Mouse (Mus musculus) heart, embryonic 12.5 days (tissue): ENCODE data around the gene Ccdc155. TPM values are rescaled to one million over a fixed set of nuclear protein-coding genes. Genes with fewer than 3 reads are reported as not detected.
A peak's percentile ranks its signal among the peaks of the same experiment; 100 is the strongest.

Source experiments
- ATAC-seq: fragments of 200-750 bp; cut with Nextera tagmentation; 2 replicates; pipeline ENCODE4 v1.8.0; 2017; ENCODE audit warnings: moderate TSS enrichment, moderate library complexity; ENCODE audit not compliant: insufficient number of reproducible peaks, low FRiP score
- H3K27ac ChIP-seq: fragments of 300-500 bp; sonication (generic); 2 replicates; pipeline ENCODE4 v1.5.1; 2016; ENCODE audit warnings: mild to moderate bottlenecking, moderate library complexity; ENCODE audit not compliant: poor library complexity, severe bottlenecking
- H3K27me3 ChIP-seq: fragments of 300-500 bp; sonication (generic); replicated peaks from 2 replicates; pipeline ENCODE4 v1.6.1; 2016; ENCODE audit warnings: mild to moderate bottlenecking, moderate library complexity
- H3K36me3 ChIP-seq: fragments of 300-500 bp; sonication (generic); 2 replicates; pipeline ENCODE4 v1.6.1; 2016; ENCODE audit warnings: mild to moderate bottlenecking, moderate library complexity
- H3K4me1 ChIP-seq: fragments of 300-500 bp; sonication (generic); replicated peaks from 2 replicates; pipeline ENCODE4 v1.6.1; 2016; ENCODE audit warnings: mild to moderate bottlenecking
- H3K4me2 ChIP-seq: fragments of 300-500 bp; sonication (generic); 2 replicates; pipeline ENCODE4 v1.6.1; 2016; ENCODE audit warnings: mild to moderate bottlenecking, moderate library complexity
- H3K4me3 ChIP-seq: fragments of 300-500 bp; sonication (generic); 2 replicates; pipeline ENCODE4 v1.5.1; 2016; ENCODE audit warnings: mild to moderate bottlenecking
- H3K9ac ChIP-seq: fragments of 300-500 bp; sonication (generic); 2 replicates; pipeline ENCODE4 v1.6.1; 2016; ENCODE audit warnings: mild to moderate bottlenecking, moderate library complexity
- H3K9me3 ChIP-seq: fragments of 300-500 bp; sonication (generic); replicated peaks from 2 replicates; pipeline ENCODE4 v1.6.1; 2016; ENCODE audit warnings: mild to moderate bottlenecking, moderate library complexity
- WGBS: fragments of 180-500 bp; shearing (Covaris S2); methylation state at CpG from one replicate; pipeline ENCODE4 v1.1.7; 2016; 5-methylcytosine and 5-hydroxymethylcytosine counted together
- polyA plus RNA-seq: library from polyadenylated mRNA; unstranded; fragments of >200 nt; fragmentation: Nextera tagmentation; extraction: Ambion mirVana; gene quantifications from 2 replicates; pipeline ENCODE4 v1.2.1, GENCODE M21; 2016

Gene Ccdc155
- polyA plus RNA-seq, 1 experiment from 2014 or later = 0.70 TPM

- no peak for ATAC-seq
- no peak overlapping the region for H3K27ac ChIP-seq
- H3K27me3 ChIP-seq = peaks cover 89% of the 10 kb centered on the region
- H3K36me3 ChIP-seq = no peaks in the 10 kb centered on the region
- 40% methylated on average over 16 of the region's 16 CpGs for WGBS
- H3K4me3 ChIP-seq = no peak overlapping the region
- H3K4me1 ChIP-seq = peaks cover 13% of the 10 kb centered on the region
- H3K9ac ChIP-seq = no peak overlapping the region
- H3K4me2 ChIP-seq = no peak overlapping the region
- H3K9me3 ChIP-seq = no peaks in the 10 kb centered on the region
These were observed 15.1 kb downstream of the Ccdc155 start for GRCm38 (mm10) chr7:45189600-45189999.

GRCm38 (mm10) chr7:45185921-45186320, 18.8 kb downstream of the Ccdc155 start:
- Histone ChIP-seq H3K4me2 (no peak overlapping the region), H3K9ac (no peak overlapping the region), H3K4me3 (no peak overlapping the region), H3K27ac (no peak overlapping the region), H3K27me3 (peaks cover 98% of the 10 kb centered on the region), H3K36me3 (no peaks in the 10 kb centered on the region), H3K9me3 (no peaks in the 10 kb centered on the region), H3K4me1 (peaks cover 18% of the 10 kb centered on the region)
- ATAC-seq = no peak
- 64% methylated on average over 7 of the region's 7 CpGs for WGBS

- 68% methylated on average over 7 of the region's 7 CpGs for WGBS
- Histone ChIP-seq H3K27me3 (peaks cover 98% of the 10 kb centered on the region), H3K9me3 (no peaks in the 10 kb centered on the region), H3K27ac (no peak overlapping the region), H3K4me1 (peaks cover 23% of the 10 kb centered on the region), H3K9ac (no peak overlapping the region), H3K4me2 (no peak overlapping the region), H3K36me3 (no peaks in the 10 kb centered on the region), H3K4me3 (no peak overlapping the region)
- ATAC-seq = no peak
These were observed 21.0 kb downstream of the Ccdc155 start for GRCm38 (mm10) chr7:45183672-45184071.

- no peak for ATAC-seq
- H3K9ac ChIP-seq = peak overlapping the region; percentile 31; the same call in 1 of the 2 replicates
These were observed 22.1 kb downstream of the Ccdc155 start for GRCm38 (mm10) chr7:45182606-45183005.

GRCm38 (mm10) chr7:45182199-45182601, 22.5 kb downstream of the Ccdc155 start:
- Histone ChIP-seq H3K36me3 (no peaks in the 10 kb centered on the region), H3K9me3 (no peaks in the 10 kb centered on the region), H3K9ac (peak overlapping the region; percentile 31; the same call in 1 of the 2 replicates), H3K4me1 (peaks cover 23% of the 10 kb centered on the region), H3K27me3 (peaks cover 98% of the 10 kb centered on the region), H3K27ac (no peak overlapping the region), H3K4me3 (peak overlapping the region; percentile 37), H3K4me2 (peak overlapping the region; percentile 63)
- peak; percentile 80 for ATAC-seq
- under 1% methylated on average over 34 of the region's 34 CpGs for WGBS

More at GRCm38 (mm10) chr7:45182606-45183005, 22.1 kb downstream of the Ccdc155 start:
- Histone ChIP-seq H3K4me1 (peaks cover 23% of the 10 kb centered on the region), H3K9me3 (no peaks in the 10 kb centered on the region), H3K27ac (no peak overlapping the region), H3K4me3 (peak overlapping the region; percentile 37), H3K36me3 (no peaks in the 10 kb centered on the region), H3K27me3 (peaks cover 98% of the 10 kb centered on the region), H3K4me2 (peak overlapping the region; percentile 63)
- WGBS = 18% methylated on average over 11 of the region's 11 CpGs

- Histone ChIP-seq H3K36me3 (no peaks in the 10 kb centered on the region), H3K9ac (no peak overlapping the region), H3K4me3 (peak overlapping the region; percentile 37), H3K27ac (no peak overlapping the region), H3K4me2 (peak overlapping the region; percentile 63), H3K4me1 (peaks cover 24% of the 10 kb centered on the region), H3K9me3 (no peaks in the 10 kb centered on the region), H3K27me3 (peaks cover 98% of the 10 kb centered on the region)
- WGBS = 6% methylated on average over 29 of the region's 35 CpGs
- no peak for ATAC-seq
These were observed 23.2 kb downstream of the Ccdc155 start for GRCm38 (mm10) chr7:45181540-45181939.

GRCm38 (mm10) chr7:45180896-45181477, 23.7 kb downstream of the Ccdc155 start, which contains the start of gene Pth2:
Gene Pth2, plus strand, starts transcription at chr7:45180995.
- Histone ChIP-seq H3K36me3 (no peaks in the 10 kb centered on the region), H3K4me2 (peak within 1 kb of the TSS; percentile 63), H3K27me3 (peaks cover 98% of the 10 kb centered on the region), H3K9me3 (no peaks in the 10 kb centered on the region), H3K9ac (no peak within 1 kb of the TSS; the same call in 1 of the 2 replicates), H3K4me1 (peaks cover 30% of the 10 kb centered on the region), H3K27ac (no peak within 1 kb of the TSS), H3K4me3 (peak within 1 kb of the TSS; percentile 37)
- 21% methylated on average over 20 of the region's 20 CpGs for WGBS
- ATAC-seq = no peak

GRCm38 (mm10) chr7:45179469-45179868, 25.2 kb downstream of the Ccdc155 start, which contains the start of gene Gfy:
Gene Gfy, minus strand, starts transcription at chr7:45179569.
- Histone ChIP-seq H3K4me3 (no peak within 1 kb of the TSS), H3K9ac (no peak within 1 kb of the TSS), H3K4me1 (peaks cover 38% of the 10 kb centered on the region), H3K4me2 (no peak within 1 kb of the TSS), H3K27ac (no peak within 1 kb of the TSS), H3K27me3 (peaks cover 98% of the 10 kb centered on the region), H3K9me3 (no peaks in the 10 kb centered on the region), H3K36me3 (no peaks in the 10 kb centered on the region)
- WGBS = 33% methylated on average over 7 of the region's 7 CpGs
- no peak for ATAC-seq

GRCm38 (mm10) chr7:45178550-45178949, 26.1 kb downstream of the Ccdc155 start:
- WGBS = 29% methylated on average over 7 of the region's 7 CpGs
- H3K9ac ChIP-seq = no peak overlapping the region
- H3K4me3 ChIP-seq = no peak overlapping the region
- no peaks in the 10 kb centered on the region for H3K36me3 ChIP-seq
- H3K27ac ChIP-seq = no peak overlapping the region
- H3K4me1 ChIP-seq = peaks cover 38% of the 10 kb centered on the region
- H3K27me3 ChIP-seq = peaks cover 97% of the 10 kb centered on the region
- H3K4me2 ChIP-seq = no peak overlapping the region
- no peaks in the 10 kb centered on the region for H3K9me3 ChIP-seq
- ATAC-seq = no peak

GRCm38 (mm10) chr7:45176356-45176755, 28.3 kb downstream of the Ccdc155 start:
- Histone ChIP-seq H3K9me3 (peaks cover 17% of the 10 kb centered on the region), H3K36me3 (no peaks in the 10 kb centered on the region), H3K9ac (0 out of 2 replicates have a peak overlapping the region, but pooled peaks have one; percentile 21), H3K4me3 (peak overlapping the region; percentile 32), H3K27ac (no peak overlapping the region), H3K27me3 (peaks cover 98% of the 10 kb centered on the region), H3K4me2 (peak overlapping the region; percentile 53), H3K4me1 (peaks cover 26% of the 10 kb centered on the region)
- no peak for ATAC-seq
- 3% methylated on average over 30 of the region's 31 CpGs for WGBS

- Histone ChIP-seq H3K4me3 (peak overlapping the region; percentile 32), H3K9ac (0 out of 2 replicates have a peak overlapping the region, but pooled peaks have one; percentile 21), H3K27ac (no peak overlapping the region), H3K9me3 (peaks cover 21% of the 10 kb centered on the region), H3K4me2 (peak overlapping the region; percentile 53), H3K27me3 (peaks cover 97% of the 10 kb centered on the region), H3K36me3 (no peaks in the 10 kb centered on the region), H3K4me1 (peaks cover 21% of the 10 kb centered on the region)
- no peak for ATAC-seq
- WGBS = 1% methylated on average over 23 of the region's 23 CpGs
These were observed 28.8 kb downstream of the Ccdc155 start for GRCm38 (mm10) chr7:45175929-45176328.
